Mouse (Mus musculus) midbrain, embryonic 14.5 days (tissue): ENCODE data around the gene Gjb6. TPM values are rescaled to one million over a fixed set of nuclear protein-coding genes. Genes with fewer than 3 reads are reported as not detected.

ENCODE experiments used
- polyA plus RNA-seq: library from polyadenylated mRNA; unstranded; fragments of >200 nt; fragmentation: Nextera tagmentation; extraction: Ambion mirVana; gene quantifications from 2 replicates; pipeline ENCODE4 v1.2.1, GENCODE M21; 2014

The Gjb6 gene
- polyA plus RNA-seq, 1 experiment from 2014 or later, result 9.8 TPM

Other genes with a start within 250 kb of the Gjb6 start
- 61.3 and 68.7 TPM in 2 replicates for gene Zmym2, start 247.0 kb downstream of the Gjb6 start, polyA plus RNA-seq
- not detected in 2 replicates for gene Gja3, start 75.5 kb downstream of the Gjb6 start, polyA plus RNA-seq
- 11.2 TPM in 1 of 2 replicates, not detected in the other for gene Gjb2, start 28.9 kb downstream of the Gjb6 start, polyA plus RNA-seq
- gene Gm4491, start 17.7 kb downstream of the Gjb6 start, polyA plus RNA-seq, result 0.22 TPM in 1 of 2 replicates, not detected in the other